Mouse (Mus musculus): ENCODE results near the gene Pkmyt1. TPM values are rescaled to one million over a fixed set of nuclear protein-coding genes. Genes with fewer than 3 reads are reported as not detected.
A peak's percentile ranks its signal among the peaks of the same experiment; 100 is the strongest.

Gene Pkmyt1
- polyA plus RNA-seq, 1 experiment: 10.9 TPM

- Histone ChIP-seq H3K4me3 (ENCODE audit: insufficient read depth, low read length) (no peak overlapping the region), H3K4me1 (ENCODE audit: control insufficient read depth, insufficient read depth, low read length) (no peaks in the 10 kb centered on the region), H3K27ac (ENCODE audit: insufficient read depth, low read length) (no peak overlapping the region)
- no peak for TF ChIP-seq POLR2A (IDR thresholded peaks at IDR 0.05; ENCODE audit: low read depth, low read length)
- no peak for TF ChIP-seq CTCF (IDR thresholded peaks at IDR 0.05; ENCODE audit: borderline replicate concordance, insufficient read depth, low read length)
Measured at GRCm38 (mm10) chr17:23717003-23717402, 9.1 kb upstream of the Pkmyt1 start.

- no peak for TF ChIP-seq POLR2A (IDR thresholded peaks at IDR 0.05; ENCODE audit: low read depth, low read length)
- no peaks in the 10 kb centered on the region for H3K4me1 ChIP-seq (ENCODE audit: control insufficient read depth, insufficient read depth, low read length)
- H3K4me3 ChIP-seq (ENCODE audit: insufficient read depth, low read length): no peak overlapping the region
- H3K27ac ChIP-seq (ENCODE audit: insufficient read depth, low read length): no peak overlapping the region
Measured at GRCm38 (mm10) chr17:23719455-23719854, 6.7 kb upstream of the Pkmyt1 start.

- H3K27ac ChIP-seq (ENCODE audit: insufficient read depth, low read length): no peak overlapping the region
- peaks cover 4% of the 10 kb centered on the region; the same call in 1 of the 2 replicates for H3K4me1 ChIP-seq (ENCODE audit: control insufficient read depth, insufficient read depth, low read length)
- no peak overlapping the region for H3K4me3 ChIP-seq (ENCODE audit: insufficient read depth, low read length)
- TF ChIP-seq POLR2A (IDR thresholded peaks at IDR 0.05; ENCODE audit: low read depth, low read length) (no peak), CTCF (IDR thresholded peaks at IDR 0.05; ENCODE audit: borderline replicate concordance, insufficient read depth, low read length) (no peak)
Measured at GRCm38 (mm10) chr17:23721886-23722285, 4.2 kb upstream of the Pkmyt1 start.

- Histone ChIP-seq H3K27ac (ENCODE audit: insufficient read depth, low read length) (no peak within 1 kb of the TSS), H3K4me1 (ENCODE audit: control insufficient read depth, insufficient read depth, low read length) (peaks cover 4% of the 10 kb centered on the region; the same call in 1 of the 2 replicates), H3K4me3 (ENCODE audit: insufficient read depth, low read length) (no peak within 1 kb of the TSS)
- TF ChIP-seq CTCF (IDR thresholded peaks at IDR 0.05; ENCODE audit: borderline replicate concordance, insufficient read depth, low read length) (no peak), POLR2A (IDR thresholded peaks at IDR 0.05; ENCODE audit: low read depth, low read length) (no peak)
Measured at GRCm38 (mm10) chr17:23722376-23723125, 3.6 kb upstream of the Pkmyt1 start, which contains the start of gene 1520401A03Rik. TSS of gene 1520401A03Rik (minus strand) at chr17:23722783.

GRCm38 (mm10) chr17:23725477-23725876, 659 bp upstream of the Pkmyt1 start:
- Histone ChIP-seq H3K4me1 (ENCODE audit: control insufficient read depth, insufficient read depth, low read length) (peaks cover 5% of the 10 kb centered on the region), H3K4me3 (ENCODE audit: insufficient read depth, low read length) (peak overlapping the region; percentile 57), H3K27ac (ENCODE audit: insufficient read depth, low read length) (peak overlapping the region; percentile 57)
- TF ChIP-seq CTCF (IDR thresholded peaks at IDR 0.05; ENCODE audit: borderline replicate concordance, insufficient read depth, low read length) (no peak), POLR2A (IDR thresholded peaks at IDR 0.05; ENCODE audit: low read depth, low read length) (no peak)

- H3K4me3 ChIP-seq (ENCODE audit: insufficient read depth, low read length): peak overlapping the region; percentile 49
- H3K27ac ChIP-seq (ENCODE audit: insufficient read depth, low read length): peak overlapping the region; percentile 39
- TF ChIP-seq POLR2A (IDR thresholded peaks at IDR 0.05; ENCODE audit: low read depth, low read length): peak; percentile 61
- TF ChIP-seq CTCF (IDR thresholded peaks at IDR 0.05; ENCODE audit: borderline replicate concordance, insufficient read depth, low read length): no peak
- peaks cover 8% of the 10 kb centered on the region for H3K4me1 ChIP-seq (ENCODE audit: control insufficient read depth, insufficient read depth, low read length)
Measured at GRCm38 (mm10) chr17:23726758-23727142, 614 bp downstream of the Pkmyt1 start.

- H3K27ac ChIP-seq (ENCODE audit: insufficient read depth, low read length): no peak overlapping the region
- H3K4me1 ChIP-seq (ENCODE audit: control insufficient read depth, insufficient read depth, low read length): peaks cover 8% of the 10 kb centered on the region
- TF ChIP-seq POLR2A (IDR thresholded peaks at IDR 0.05; ENCODE audit: low read depth, low read length): no peak
- no peak overlapping the region for H3K4me3 ChIP-seq (ENCODE audit: insufficient read depth, low read length)
Measured at GRCm38 (mm10) chr17:23730441-23730840, 4.3 kb downstream of the Pkmyt1 start.

- H3K4me1 ChIP-seq (ENCODE audit: control insufficient read depth, insufficient read depth, low read length): peaks cover 3% of the 10 kb centered on the region; the same call in 1 of the 2 replicates
- H3K27ac ChIP-seq (ENCODE audit: insufficient read depth, low read length): no peak overlapping the region
- no peak for TF ChIP-seq CTCF (IDR thresholded peaks at IDR 0.05; ENCODE audit: borderline replicate concordance, insufficient read depth, low read length)
- no peak for TF ChIP-seq POLR2A (IDR thresholded peaks at IDR 0.05; ENCODE audit: low read depth, low read length)
- no peak overlapping the region for H3K4me3 ChIP-seq (ENCODE audit: insufficient read depth, low read length)
Measured at GRCm38 (mm10) chr17:23734341-23734740, 8.2 kb downstream of the Pkmyt1 start.

- no peaks in the 10 kb centered on the region for H3K4me1 ChIP-seq (ENCODE audit: control insufficient read depth, insufficient read depth, low read length)
- no peak overlapping the region for H3K27ac ChIP-seq (ENCODE audit: insufficient read depth, low read length)
- TF ChIP-seq CTCF (IDR thresholded peaks at IDR 0.05; ENCODE audit: borderline replicate concordance, insufficient read depth, low read length) (peak; percentile 27; the same call in 1 of the 2 replicates), POLR2A (IDR thresholded peaks at IDR 0.05; ENCODE audit: low read depth, low read length) (no peak)
- H3K4me3 ChIP-seq (ENCODE audit: insufficient read depth, low read length): no peak overlapping the region
Measured at GRCm38 (mm10) chr17:23737493-23738445, 11.6 kb downstream of the Pkmyt1 start.

- no peak overlapping the region for H3K4me3 ChIP-seq (ENCODE audit: insufficient read depth, low read length)
- no peaks in the 10 kb centered on the region for H3K4me1 ChIP-seq (ENCODE audit: control insufficient read depth, insufficient read depth, low read length)
- TF ChIP-seq CTCF (IDR thresholded peaks at IDR 0.05; ENCODE audit: borderline replicate concordance, insufficient read depth, low read length) (no peak), POLR2A (IDR thresholded peaks at IDR 0.05; ENCODE audit: low read depth, low read length) (no peak)
- no peak overlapping the region for H3K27ac ChIP-seq (ENCODE audit: insufficient read depth, low read length)
Measured at GRCm38 (mm10) chr17:23738836-23739201, 12.7 kb downstream of the Pkmyt1 start.

All from embryonic fibroblast, embryonic 13.5 days (primary cell).